Mouse (Mus musculus) thymus, adult 2 months (tissue): ENCODE results near the gene Tial1.

Source experiments
- CTCF ChIP-seq: fragments of 200-500 bp; IDR thresholded peaks from 2 replicates; pipeline ENCODE4 v1.5.1; 2012; ENCODE audit warnings: mild to moderate bottlenecking, control low read depth, low read length, moderate library complexity, borderline replicate concordance; ENCODE audit not compliant: control insufficient read depth, poor library complexity, insufficient read depth; ENCODE audit errors: extremely low read depth
- POLR2A ChIP-seq: fragments of 200-500 bp; IDR thresholded peaks from 2 replicates; pipeline ENCODE4 v1.6.1; 2012; ENCODE audit warnings: mild to moderate bottlenecking, low read length, control low read depth, moderate library complexity; ENCODE audit not compliant: control insufficient read depth, poor library complexity, insufficient read depth; ENCODE audit errors: extremely low read depth

DNA sequence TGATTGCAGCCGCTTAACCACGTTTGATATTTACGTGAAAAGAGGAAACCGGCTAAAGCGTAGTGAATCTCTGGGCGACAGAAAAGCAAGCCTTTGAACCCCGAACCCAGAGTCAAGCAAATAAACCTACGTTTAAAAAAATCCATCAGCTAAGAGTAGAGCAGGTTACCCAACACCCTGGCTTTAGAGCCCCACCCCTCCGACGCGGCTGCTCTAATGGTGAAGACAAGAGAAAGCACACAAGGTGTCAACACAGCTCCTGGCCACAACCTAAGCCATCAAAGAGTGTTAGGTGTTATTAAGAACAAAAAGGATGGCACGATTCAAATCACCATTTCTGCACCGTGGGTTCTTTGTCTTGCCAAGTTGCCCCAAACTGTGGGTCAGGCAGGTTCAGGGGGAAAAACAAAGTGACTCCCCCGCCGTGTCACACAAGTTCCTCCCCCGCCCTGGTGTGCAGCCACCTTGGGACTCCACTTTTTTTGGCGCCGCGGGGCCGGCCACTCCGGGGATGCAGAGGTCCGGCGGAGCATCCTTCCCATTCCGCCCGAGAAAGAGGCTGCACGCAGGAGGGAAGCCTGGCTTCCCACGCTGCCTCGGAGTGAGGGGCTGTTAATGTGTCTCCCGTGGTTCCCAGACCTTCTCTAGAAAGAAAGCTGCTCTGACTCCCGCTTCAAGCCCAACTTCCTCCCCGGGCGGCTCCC lies 44.1 kb downstream of the Tial1 start:
- TF ChIP-seq POLR2A (no peak), CTCF (no peak)
